ENCODE assay signal across 7 mouse cellular contexts in genomic region chr4:127330181-127331100, GRCm38 (mm10). TPM values are rescaled to one million over a fixed set of nuclear protein-coding genes. Genes with fewer than 3 reads are reported as not detected.
DNase-seq lines count a peak whose midpoint lies in the region; ATAC-seq and TF ChIP-seq lines count a peak whose summit lies in the region.

Gjb3 (minus strand) TSS chr4:127330844.

- H3K27ac ChIP-seq in lung, embryonic 15.5 days = no peak within 1 kb of the TSS
- no peak within 1 kb of the TSS for H3K27ac ChIP-seq in embryonic facial prominence, embryonic 11.5 days (replicated peaks; ENCODE audit: low read depth, low read length)
- H3K27ac ChIP-seq in hindbrain, postnatal 0 days = no peak within 1 kb of the TSS

- peak within 1 kb of the TSS; percentile 23 for H3K4me3 ChIP-seq in lung, embryonic 15.5 days
- peak within 1 kb of the TSS; percentile 17 for H3K4me3 ChIP-seq in embryonic facial prominence, embryonic 11.5 days (ENCODE audit: low read depth, low read length)
- H3K4me3 ChIP-seq in hindbrain, postnatal 0 days (ENCODE audit: low read length) = peak within 1 kb of the TSS; percentile 26

- peak within 1 kb of the TSS; percentile 50 for H3K4me2 ChIP-seq in lung, embryonic 15.5 days
- H3K4me2 ChIP-seq in embryonic facial prominence, embryonic 11.5 days (ENCODE audit: low read depth, low read length) = peak within 1 kb of the TSS; percentile 40
- H3K4me2 ChIP-seq in hindbrain, postnatal 0 days (ENCODE audit: low read depth, low read length) = peak within 1 kb of the TSS; percentile 57

- ATAC-seq in lung, embryonic 15.5 days (ENCODE audit: borderline replicate concordance, extremely low read depth, low FRiP score, low TSS enrichment) = no peak
- ATAC-seq in embryonic facial prominence, embryonic 11.5 days (replicated peaks; ENCODE audit: insufficient number of reproducible peaks, low FRiP score, low TSS enrichment, low read depth) = no peak
- ATAC-seq in hindbrain, postnatal 0 days = peak; percentile 54

- 2% methylated on average over 49 of the region's 49 CpGs for WGBS in lung, embryonic 15.5 days
- WGBS in embryonic facial prominence, embryonic 11.5 days = 2% methylated on average over 49 of the region's 49 CpGs
- WGBS in hindbrain, postnatal 0 days = 1% methylated on average over 49 of the region's 49 CpGs

- H3K9me3 ChIP-seq in lung, embryonic 15.5 days = no peaks in the 10 kb centered on the region
- no peaks in the 10 kb centered on the region for H3K9me3 ChIP-seq in embryonic facial prominence, embryonic 11.5 days (replicated peaks; ENCODE audit: control insufficient read depth, low read length)
- no peaks in the 10 kb centered on the region for H3K9me3 ChIP-seq in hindbrain, postnatal 0 days (ENCODE audit: low read length)

- H3K36me3 ChIP-seq in lung, embryonic 15.5 days = no peaks in the 10 kb centered on the region
- H3K36me3 ChIP-seq in embryonic facial prominence, embryonic 11.5 days (replicated peaks; ENCODE audit: control insufficient read depth, insufficient read depth, low read depth, low read length) = no peaks in the 10 kb centered on the region
- H3K36me3 ChIP-seq in hindbrain, postnatal 0 days (ENCODE audit: insufficient read depth, low read length) = no peaks in the 10 kb centered on the region

- H3K27me3 ChIP-seq in lung, embryonic 15.5 days = peaks cover 59% of the 10 kb centered on the region
- H3K27me3 ChIP-seq in embryonic facial prominence, embryonic 11.5 days (ENCODE audit: control insufficient read depth, insufficient read depth, low read length) = peaks cover 25% of the 10 kb centered on the region
- H3K27me3 ChIP-seq in hindbrain, postnatal 0 days (ENCODE audit: insufficient read depth, low read length) = peaks cover 20% of the 10 kb centered on the region; the same call in 1 of the 2 replicates

- H3K4me1 ChIP-seq in lung, embryonic 15.5 days = peaks cover 11% of the 10 kb centered on the region
- peaks cover 4% of the 10 kb centered on the region for H3K4me1 ChIP-seq in embryonic facial prominence, embryonic 11.5 days (ENCODE audit: control insufficient read depth, insufficient read depth, low read length)
- no peaks in the 10 kb centered on the region for H3K4me1 ChIP-seq in hindbrain, postnatal 0 days (ENCODE audit: insufficient read depth, low read length)

- H3K9ac ChIP-seq in lung, embryonic 15.5 days = 0 out of 2 replicates have a peak within 1 kb of the TSS, but pooled peaks have one; percentile 6
- no peak within 1 kb of the TSS; the same call in 1 of the 2 replicates for H3K9ac ChIP-seq in embryonic facial prominence, embryonic 11.5 days (replicated peaks; ENCODE audit: low read length)
- H3K9ac ChIP-seq in hindbrain, postnatal 0 days (replicated peaks; ENCODE audit: low read length) = 0 out of 2 replicates have a peak within 1 kb of the TSS, but pooled peaks have one; percentile 0

- no peak for TF ChIP-seq CTCF in hindbrain, postnatal 0 days (IDR thresholded peaks at IDR 0.05; ENCODE audit: low read depth)

- no peak for DNase-seq in lung, postnatal 4 days
- DNase-seq in embryonic facial prominence, embryonic 11.5 days (ENCODE audit: low spot score) = peak; percentile 37
- DNase-seq in hindbrain, postnatal 0 days (ENCODE audit: low spot score) = peak; percentile 29
- peak; percentile 42 for DNase-seq in neural tube, embryonic 10.5 days (ENCODE audit: extremely low spot score, low spot score)
- no peak for DNase-seq in spleen, adult 12 weeks (ENCODE audit: low spot score)
- no peak for DNase-seq in frontal cortex, adult 2 months (ENCODE audit: extremely low spot score in 1 of 2, low spot score in 1 of 2)

RNA-seq across cellular contexts. Expression of gene Gjb3, which starts in this region (rescaled TPM):
- 1.6 and 2.0 TPM in 2 replicates for polyA plus RNA-seq in lung, embryonic 15.5 days (2015; fragmentation: Nextera tagmentation; extraction: Ambion mirVana)
- 2.7 and 3.8 TPM in 2 replicates for polyA plus RNA-seq in embryonic facial prominence, embryonic 11.5 days (2014; fragmentation: Nextera tagmentation; extraction: Ambion mirVana)
- total RNA-seq in hindbrain, postnatal 0 days (2014; rRNA removed) = 0.21 and 0.83 TPM in 2 replicates
- 0.44 and 0.59 TPM in 2 replicates for polyA plus RNA-seq in hindbrain, postnatal 0 days (2015; fragmentation: Nextera tagmentation; extraction: Ambion mirVana)
- polyA plus RNA-seq in frontal cortex, adult 2 months (2012; rRNA removed) = 0.26 and 0.50 TPM in 2 replicates

Comparison
In these comparisons a context has a peak if more than half of its experiments do, and no peak if none do; other contexts are left out.
1. Peak in DNase-seq, ATAC-seq, H3K4me3 ChIP-seq, H3K9ac ChIP-seq and H3K4me2 ChIP-seq in hindbrain, postnatal 0 days; RNA of the gene not detected or under 1 TPM.
2. DNase-seq: peak in embryonic facial prominence, embryonic 11.5 days (single experiment) and neural tube, embryonic 10.5 days (single experiment); none in lung, postnatal 4 days (0 of 2), spleen, adult 12 weeks (single experiment) and frontal cortex, adult 2 months (0 of 2).
3. Peak in every context shown above with its lines, with median percentiles within 50 percentile points of each other: H3K4me2 ChIP-seq and H3K4me3 ChIP-seq.